Mouse (Mus musculus) kidney, adult 8-10 months (tissue): ENCODE data around the gene Amotl1.
"Not testable (repeated sequence)": the region's sequence is repeated elsewhere in the genome, so short reads cannot be mapped to it uniquely, and the experiment has no call there.

Experiments
- DNase-seq, 2 experiments: peaks; one replicate each; pipeline ENCODE4 v3.0.0; 2022

Amotl1 gene

DNA sequence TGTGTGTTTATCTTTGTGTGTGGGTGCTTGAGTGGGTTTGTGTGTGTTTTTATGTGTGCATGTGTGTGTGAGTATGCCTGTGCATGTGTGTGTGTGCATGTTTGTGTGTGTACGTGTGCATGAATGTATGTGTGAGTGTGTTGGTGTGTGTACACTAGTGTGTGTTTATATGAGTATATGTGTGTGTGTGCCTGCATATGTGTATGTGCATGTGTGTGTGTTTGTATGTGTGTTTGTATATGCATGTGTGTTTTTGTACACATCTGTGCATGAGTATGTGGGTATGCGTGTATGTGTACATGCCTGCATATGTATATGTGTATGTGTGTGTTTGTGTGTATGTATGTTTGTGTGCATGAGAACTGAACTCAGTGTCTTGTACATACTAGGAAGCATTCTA is 46.7 kb downstream of the Amotl1 start:
- DNase-seq = no peak

- no peak for DNase-seq
These were observed 47.4 kb downstream of the Amotl1 start for GRCm38 (mm10) chr9:14597429-14597828.

DNA sequence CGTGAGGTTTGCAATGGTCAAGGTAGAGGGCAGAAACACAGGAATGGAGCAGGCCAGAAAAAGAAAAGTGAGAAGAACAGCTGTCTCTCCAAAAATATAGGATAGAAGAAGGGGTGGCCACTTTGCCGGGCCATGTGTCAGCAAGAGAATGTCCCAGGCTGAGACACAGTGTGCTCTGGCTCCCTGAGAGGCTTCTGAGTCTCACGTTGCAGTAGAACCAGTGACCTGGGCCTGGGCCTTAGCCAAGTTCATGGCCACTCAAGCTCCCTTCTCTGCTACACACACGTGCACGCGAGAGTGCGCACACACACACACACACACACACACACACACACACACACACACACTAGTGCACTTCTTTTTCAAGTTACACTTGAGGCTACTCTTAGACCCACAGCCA is 48.0 kb downstream of the Amotl1 start:
- DNase-seq = no peak

- no peak for DNase-seq
These were observed 48.4 kb downstream of the Amotl1 start for GRCm38 (mm10) chr9:14596427-14596826.

DNA sequence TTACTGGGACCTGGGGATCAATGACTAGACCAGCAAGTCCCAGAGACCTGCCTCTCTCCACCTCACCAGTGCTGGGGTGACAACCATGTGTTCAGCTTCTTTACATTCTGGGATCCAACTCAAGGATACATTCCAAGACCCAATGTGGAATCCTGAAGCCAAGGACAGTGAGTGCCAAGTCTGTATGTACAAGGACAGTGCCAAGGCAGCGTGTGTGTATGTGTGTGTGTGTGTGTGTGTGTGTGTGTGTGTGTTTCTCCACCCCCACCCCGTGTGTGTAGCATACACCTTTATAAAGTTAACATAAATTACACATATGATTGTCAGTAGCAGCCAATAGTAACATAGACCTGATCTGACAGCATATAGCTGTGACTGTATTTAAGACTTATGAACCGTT is 49.0 kb downstream of the Amotl1 start:
- no peak for DNase-seq

- no peak for DNase-seq
These were observed 51.0 kb downstream of the Amotl1 start for GRCm38 (mm10) chr9:14593880-14594279.

- DNase-seq = no peak
These were observed 54.2 kb downstream of the Amotl1 start for GRCm38 (mm10) chr9:14590666-14591065.

DNA sequence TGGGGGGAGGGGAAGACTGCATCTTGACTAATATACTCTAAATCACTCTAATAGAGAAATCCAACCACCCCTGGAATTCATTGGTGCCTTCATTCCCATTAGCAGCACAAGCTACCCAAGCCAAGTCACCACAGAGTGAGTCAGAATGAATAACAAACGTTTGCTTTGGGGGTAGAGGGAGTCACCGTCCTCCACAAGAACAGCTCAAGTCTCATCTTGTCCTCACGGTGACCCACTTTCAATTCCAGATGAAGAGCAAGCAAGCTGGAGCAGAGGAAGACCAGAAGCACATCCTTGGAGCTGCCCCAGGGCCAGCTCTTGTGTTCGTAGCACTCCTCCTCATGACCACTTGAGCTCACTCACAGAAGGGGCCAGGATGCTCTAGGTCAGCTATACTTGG is 56.2 kb downstream of the Amotl1 start:
- no peak for DNase-seq

DNA sequence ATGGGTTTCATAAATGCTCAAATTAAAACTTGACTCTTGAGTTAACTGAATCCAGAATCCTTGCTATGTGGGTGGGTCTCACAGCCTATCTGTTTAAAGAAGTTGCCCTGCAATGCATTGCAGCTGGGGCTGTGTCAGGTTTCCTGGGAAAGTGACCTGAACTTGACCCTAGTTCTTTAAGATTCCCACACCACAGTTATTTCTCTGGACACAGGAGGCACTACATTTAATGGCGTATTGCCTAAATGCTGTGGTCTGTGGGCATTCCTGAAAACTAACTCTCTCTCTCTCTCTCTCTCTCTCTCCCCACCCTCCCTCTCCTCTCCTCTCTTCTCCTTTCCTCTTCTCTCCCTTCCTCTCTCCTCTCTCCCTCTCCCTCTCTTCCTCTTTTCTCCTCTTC is 59.2 kb downstream of the Amotl1 start:
- no peak for DNase-seq

GRCm38 (mm10) chr9:14578960-14579359 is 65.9 kb downstream of the Amotl1 start:
- DNase-seq = no peak

DNA sequence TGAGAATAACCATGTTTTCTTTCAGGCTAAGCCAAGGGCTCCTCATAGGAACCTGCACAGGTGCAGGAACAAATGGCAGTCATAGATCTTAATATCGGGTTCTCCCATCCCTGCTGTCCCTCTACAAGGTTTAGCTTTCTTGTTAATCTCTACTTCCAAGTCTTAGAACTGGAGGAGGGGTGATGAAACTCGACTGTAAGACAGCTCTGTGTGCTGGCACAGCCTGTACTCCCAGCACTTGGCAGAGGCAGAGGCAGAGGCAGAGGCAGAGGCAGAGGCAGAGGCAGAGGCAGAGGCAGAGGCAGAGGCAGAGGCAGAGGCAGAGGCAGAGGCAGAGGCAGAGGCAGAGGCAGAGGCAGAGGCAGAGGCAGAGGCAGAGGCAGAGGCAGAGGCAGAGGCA is 68.5 kb downstream of the Amotl1 start:
- not testable (repeated sequence) for DNase-seq

DNA sequence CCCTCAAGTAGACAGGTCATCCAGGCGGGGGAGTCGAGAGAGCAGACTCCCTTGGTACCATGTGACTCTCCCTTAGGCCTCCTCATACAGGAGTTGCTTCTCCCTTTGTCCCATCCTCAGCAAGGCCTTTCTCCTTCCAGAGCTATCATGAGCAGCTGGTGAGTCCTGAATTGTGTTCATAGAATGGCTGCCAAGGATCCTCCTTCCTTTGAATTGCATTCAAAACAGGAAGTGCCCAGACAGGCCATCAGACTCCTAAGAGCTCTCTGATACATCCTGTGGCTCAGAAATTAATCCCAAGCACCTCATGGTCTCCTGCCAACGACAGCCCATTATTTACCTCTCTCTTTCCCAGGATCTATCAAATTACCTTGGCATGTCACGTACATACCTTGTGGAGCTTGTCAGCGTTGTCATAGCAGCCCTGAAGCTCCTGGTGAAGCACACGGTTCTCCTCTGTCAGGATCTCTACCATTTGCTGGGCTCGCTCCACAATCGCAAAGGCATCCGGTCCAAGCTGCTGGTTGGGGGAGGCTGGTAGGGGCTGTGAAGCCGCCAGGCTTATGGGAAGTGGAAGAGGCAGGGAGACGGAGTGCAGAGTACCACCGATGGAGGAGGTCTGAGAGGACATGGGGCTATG is 70.0 kb downstream of the Amotl1 start:
- peak; percentile 17 to 29 for DNase-seq

DNA sequence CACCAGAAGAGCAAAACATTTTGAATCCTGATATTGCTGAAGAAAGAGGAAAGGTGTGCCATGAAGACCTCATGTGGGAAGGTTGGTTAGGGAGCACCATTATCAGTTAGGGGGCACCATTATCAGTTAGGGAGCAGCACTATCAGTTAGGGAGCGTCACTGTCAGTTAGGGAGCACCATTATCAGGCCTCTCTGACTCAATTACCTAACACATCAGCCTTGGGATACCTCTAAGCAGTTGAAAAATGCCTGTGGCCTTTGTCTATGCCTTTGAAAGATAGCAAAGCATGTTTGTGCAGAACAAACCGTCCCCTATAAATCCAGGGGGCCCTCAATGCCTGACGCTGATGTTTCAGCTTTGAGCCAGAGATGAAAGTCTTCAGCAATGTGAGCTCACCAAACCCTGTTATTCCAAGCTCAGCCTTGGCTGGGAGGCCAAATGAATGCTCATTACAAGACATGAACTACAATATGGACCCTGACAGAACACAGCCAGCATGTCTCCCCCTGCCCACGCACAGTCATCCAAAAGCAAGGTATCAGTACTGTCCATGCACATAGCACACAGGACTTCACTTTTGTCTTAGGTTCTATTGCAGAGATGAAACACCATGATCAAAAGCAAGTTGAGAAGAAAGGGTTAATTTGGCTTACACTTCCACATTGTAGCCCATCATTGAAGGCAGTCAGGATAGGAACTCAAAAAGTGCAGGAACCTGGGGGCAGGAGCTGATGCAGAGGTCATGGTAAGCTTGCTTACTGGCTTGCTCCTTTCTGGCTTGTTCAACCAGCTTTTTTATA is 75.5 kb downstream of the Amotl1 start:
- no peak for DNase-seq

- no peak for DNase-seq
These were observed 76.4 kb downstream of the Amotl1 start for GRCm38 (mm10) chr9:14568487-14568886.

GRCm38 (mm10) chr9:14564486-14564885 is 80.4 kb downstream of the Amotl1 start:
- DNase-seq = no peak

DNA sequence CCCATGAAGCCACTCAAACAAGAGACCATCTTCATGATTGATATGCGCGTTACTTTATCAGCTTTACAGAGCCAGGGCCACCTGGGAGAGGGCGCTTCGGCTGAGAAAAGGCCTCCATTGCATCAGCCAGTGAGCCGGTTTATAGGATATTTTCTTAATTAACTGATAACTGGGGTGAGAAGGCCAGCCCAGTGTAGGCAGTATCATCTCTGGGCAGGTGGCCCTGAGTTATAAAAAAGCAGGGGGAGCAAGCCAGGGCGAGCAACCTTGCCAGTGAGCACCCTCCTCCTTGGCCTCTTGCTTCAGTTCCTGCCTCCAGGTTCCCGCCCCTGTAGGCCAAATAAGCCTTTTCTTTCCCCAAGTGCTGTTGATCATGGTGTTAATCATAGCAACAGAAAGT is 81.5 kb downstream of the Amotl1 start:
- DNase-seq = no peak

DNA sequence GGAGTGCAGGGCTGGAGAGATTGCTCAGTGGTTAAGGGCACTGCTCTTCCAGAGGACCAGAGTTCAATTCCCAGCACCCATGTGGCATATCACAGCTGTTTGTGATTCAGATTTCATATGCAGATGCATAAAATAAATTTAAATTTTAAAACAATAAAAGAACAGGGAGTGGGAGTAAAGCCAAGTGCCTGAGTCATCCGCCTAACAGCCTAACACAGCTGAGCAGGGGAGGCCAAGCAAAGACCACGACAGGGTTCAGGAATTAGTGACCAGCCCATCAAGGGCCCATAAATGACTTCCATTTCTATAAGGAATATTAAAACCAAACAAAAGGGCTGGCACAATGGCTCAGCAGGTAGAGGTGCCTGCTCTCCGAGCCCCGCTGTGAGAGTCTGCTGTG is 84.3 kb downstream of the Amotl1 start:
- DNase-seq = no peak

DNA sequence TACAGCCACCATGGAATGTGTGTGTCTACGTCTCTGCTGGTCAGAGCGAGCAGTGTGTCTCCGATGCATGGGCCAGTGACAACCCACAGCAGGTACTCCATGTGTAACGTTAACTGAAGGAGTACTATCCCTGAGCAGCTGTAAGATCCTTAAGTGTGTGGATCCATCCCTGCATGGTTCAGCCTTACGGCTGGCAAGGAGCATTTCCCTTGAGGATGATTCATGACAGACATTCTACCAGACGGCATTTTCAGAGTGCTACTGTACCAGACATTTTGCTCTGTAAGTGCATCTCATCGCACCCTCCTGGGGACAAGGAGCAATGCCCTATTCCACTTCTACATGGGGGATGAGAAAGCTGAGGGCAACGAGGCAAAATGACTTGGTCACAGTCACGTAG is 84.9 kb downstream of the Amotl1 start:
- DNase-seq = no peak

GRCm38 (mm10) chr9:14559430-14559829 is 85.4 kb downstream of the Amotl1 start:
- peak in 1 of 2 experiments; percentile 7 for DNase-seq

GRCm38 (mm10) chr9:14558332-14558731 is 86.5 kb downstream of the Amotl1 start:
- DNase-seq = no peak

DNA sequence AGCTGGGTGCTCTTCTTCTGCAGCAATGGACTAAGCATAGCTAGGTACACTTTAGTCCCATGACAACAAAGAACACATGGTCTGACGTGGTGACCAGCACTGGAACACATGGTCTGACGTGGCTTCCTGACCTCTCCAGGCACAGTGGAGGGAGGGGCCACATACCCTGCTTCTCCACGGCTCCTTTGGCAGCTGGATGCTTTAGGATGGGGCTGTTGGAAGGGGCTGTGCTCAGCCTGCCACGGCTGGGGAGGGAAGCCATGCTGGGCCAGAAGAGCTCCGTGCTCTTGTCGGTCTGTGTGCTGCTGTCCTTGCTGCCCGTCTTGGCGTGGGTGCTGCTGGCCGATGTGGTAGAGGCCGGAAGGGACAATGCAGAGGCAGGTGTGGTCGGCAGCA is 96.5 kb downstream of the Amotl1 start:
- DNase-seq = no peak

- no peak for DNase-seq
These were observed 97.1 kb downstream of the Amotl1 start for GRCm38 (mm10) chr9:14547584-14548365.

DNA sequence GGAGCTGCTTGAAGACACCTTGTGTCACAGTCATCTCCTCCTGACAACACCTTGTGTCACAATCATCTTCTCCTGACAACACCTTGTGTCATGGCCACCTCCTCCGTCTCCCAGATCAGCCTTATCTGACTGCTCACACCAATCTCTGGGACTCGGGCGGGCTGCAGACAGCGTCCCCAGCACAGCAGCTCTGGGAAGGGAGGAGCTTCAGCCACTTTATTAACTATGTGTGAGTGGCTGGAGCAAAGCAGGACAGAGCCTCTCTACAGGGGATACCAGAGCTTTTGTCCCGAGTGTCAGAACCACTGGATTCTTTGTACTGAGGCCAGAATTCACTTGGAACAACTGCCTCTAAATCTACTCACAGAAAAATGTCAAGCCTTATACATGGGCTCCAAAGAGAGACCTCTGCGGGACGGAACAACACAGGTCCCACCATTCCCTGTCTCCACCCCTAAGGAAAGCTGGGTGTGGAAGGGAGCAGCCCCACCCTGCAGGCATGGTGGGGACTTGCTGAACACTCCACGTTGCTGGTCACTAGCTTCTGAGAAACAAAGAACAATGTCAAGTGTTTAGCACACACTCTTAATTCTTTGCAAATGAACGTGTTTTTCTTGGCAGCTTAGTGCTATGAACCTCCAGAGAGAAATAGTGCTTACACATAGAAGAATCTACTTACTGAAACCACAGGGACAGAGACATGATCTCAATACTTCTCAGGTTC is 100.7 kb downstream of the Amotl1 start:
- DNase-seq = no peak
